Mouse (Mus musculus): Measurements from ENCODE around the gene Clstn1.

The Clstn1 gene

GRCm38 (mm10) chr4:149635915-149636415, 49.7 kb downstream of the Clstn1 start:
- no peak for DNase-seq

- no peak for DNase-seq
These were observed 51.7 kb downstream of the Clstn1 start for GRCm38 (mm10) chr4:149637942-149638341.

- DNase-seq = no peak
These were observed 54.6 kb downstream of the Clstn1 start for GRCm38 (mm10) chr4:149640831-149641230.

GRCm38 (mm10) chr4:149641400-149641799, 55.1 kb downstream of the Clstn1 start:
- DNase-seq = no peak

GRCm38 (mm10) chr4:149641956-149642355, 55.7 kb downstream of the Clstn1 start:
- DNase-seq = no peak

GRCm38 (mm10) chr4:149645761-149646160, 59.5 kb downstream of the Clstn1 start:
- no peak for DNase-seq

GRCm38 (mm10) chr4:149648031-149648805, 62.0 kb downstream of the Clstn1 start:
- DNase-seq = no peak

GRCm38 (mm10) chr4:149650493-149651193, 64.4 kb downstream of the Clstn1 start:
- DNase-seq = peak; percentile 76

- no peak for DNase-seq
These were observed 68.0 kb downstream of the Clstn1 start for GRCm38 (mm10) chr4:149654232-149654631.

- no peak for DNase-seq
These were observed 71.7 kb downstream of the Clstn1 start for GRCm38 (mm10) chr4:149657858-149658416.

GRCm38 (mm10) chr4:149659495-149660116, 73.3 kb downstream of the Clstn1 start:
- no peak for DNase-seq

- DNase-seq = no peak
These were observed 74.3 kb downstream of the Clstn1 start for GRCm38 (mm10) chr4:149660598-149660997.

GRCm38 (mm10) chr4:149661967-149662589, 75.8 kb downstream of the Clstn1 start:
- no peak for DNase-seq

GRCm38 (mm10) chr4:149663849-149664503, 77.7 kb downstream of the Clstn1 start:
- DNase-seq = no peak

GRCm38 (mm10) chr4:149665016-149665691, 78.9 kb downstream of the Clstn1 start:
- no peak for DNase-seq

GRCm38 (mm10) chr4:149665692-149666090, 79.4 kb downstream of the Clstn1 start:
- no peak for DNase-seq

GRCm38 (mm10) chr4:149671175-149671574, 84.9 kb downstream of the Clstn1 start:
- DNase-seq = no peak

GRCm38 (mm10) chr4:149672747-149673146, 86.5 kb downstream of the Clstn1 start:
- DNase-seq = no peak

GRCm38 (mm10) chr4:149674814-149675377, 88.6 kb downstream of the Clstn1 start:
- no peak for DNase-seq

GRCm38 (mm10) chr4:149675378-149676261, 89.4 kb downstream of the Clstn1 start:
- DNase-seq = peak; percentile 85

All from kidney, postnatal 14 days (tissue).